Mouse (Mus musculus) B cell, adult 2 months (primary cell): ENCODE results near the gene Gm27021.
A peak's percentile ranks its signal among the peaks of the same experiment; 100 is the strongest.

Experiments used
- DNase-seq, 2 experiments: peaks; one replicate each; pipeline ENCODE4 v3.0.0; 2022

Gm27021 gene

DNA sequence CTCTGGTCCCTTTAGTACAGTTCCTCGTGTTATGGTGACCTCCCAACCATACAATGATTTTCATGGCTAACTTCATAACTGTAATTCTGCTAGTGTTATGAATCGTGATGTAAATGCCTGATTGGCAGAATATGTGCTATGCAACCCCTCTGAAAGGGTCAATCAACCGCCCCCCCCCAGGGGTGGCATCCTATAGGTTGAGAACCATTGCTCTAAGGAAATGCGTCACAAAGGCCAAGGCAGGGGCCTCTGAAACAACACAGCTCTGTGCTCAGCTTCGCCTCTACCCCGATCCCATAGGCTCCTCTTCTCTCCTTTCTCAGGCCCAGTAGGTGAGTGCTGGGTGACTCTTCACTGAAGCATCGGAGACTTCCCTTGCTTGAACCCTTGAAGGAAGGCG lies 17.7 kb upstream of the Gm27021 start:
- DNase-seq = no peak

DNA sequence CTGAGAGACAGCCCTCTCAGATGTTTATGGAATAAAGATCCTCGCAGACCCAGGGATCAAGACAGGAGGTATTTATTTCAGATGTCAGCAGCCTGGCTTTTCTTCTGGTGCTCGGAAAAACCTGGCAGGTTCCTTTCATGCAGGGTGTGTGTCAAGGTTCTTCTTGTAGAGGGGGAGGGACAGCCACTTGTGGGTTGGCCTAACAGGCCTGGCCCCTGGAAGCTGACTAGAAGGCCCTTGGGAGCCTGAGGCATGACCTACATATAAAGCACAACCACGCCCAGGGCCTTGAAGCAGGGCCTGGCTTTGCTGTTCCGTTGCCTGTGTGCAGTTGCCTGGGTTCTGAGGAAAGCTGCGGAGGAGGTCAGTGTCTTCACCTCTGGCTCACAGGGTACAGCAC lies 17.2 kb upstream of the Gm27021 start:
- no peak for DNase-seq

DNA sequence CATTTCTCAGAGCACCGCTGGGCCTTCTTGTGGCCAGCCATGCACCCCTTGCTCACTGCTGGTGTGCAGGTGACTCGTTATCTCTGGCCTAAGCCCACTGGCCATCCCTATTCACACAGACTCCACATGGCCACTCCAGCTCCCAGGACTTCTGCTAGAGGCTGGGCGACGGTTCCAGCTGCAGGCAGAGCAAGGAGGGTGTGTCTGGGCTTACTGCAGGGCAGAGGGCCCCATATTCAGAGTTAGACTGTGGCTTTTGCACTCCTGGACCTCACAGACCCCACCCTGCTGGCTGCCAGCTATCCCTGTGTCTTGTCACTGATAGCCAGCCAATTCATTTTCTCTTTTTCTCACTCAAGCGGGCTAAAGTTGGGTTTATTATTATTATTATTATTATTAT lies 16.2 kb upstream of the Gm27021 start:
- DNase-seq = no peak

DNA sequence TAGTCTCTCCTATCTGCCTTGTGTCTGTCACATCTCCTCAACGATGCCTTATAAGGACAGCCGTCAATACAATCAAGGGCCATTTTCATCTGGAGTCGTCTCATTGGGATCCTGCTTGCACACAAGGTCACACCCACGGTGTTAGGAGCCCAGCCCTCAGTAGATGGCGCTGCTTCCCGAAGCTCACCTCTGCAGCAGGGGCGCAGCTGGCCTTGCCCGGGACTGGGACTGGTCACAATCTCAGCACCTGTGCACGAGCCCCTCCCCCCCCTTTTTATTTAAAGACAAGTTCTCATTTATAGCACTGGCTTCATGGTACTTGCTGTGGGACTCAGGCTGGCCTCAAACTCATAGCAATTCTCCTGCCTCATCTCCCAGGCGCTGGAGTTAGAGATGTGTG lies 15.7 kb upstream of the Gm27021 start:
- peak; percentile 87 to 88 for DNase-seq

DNA sequence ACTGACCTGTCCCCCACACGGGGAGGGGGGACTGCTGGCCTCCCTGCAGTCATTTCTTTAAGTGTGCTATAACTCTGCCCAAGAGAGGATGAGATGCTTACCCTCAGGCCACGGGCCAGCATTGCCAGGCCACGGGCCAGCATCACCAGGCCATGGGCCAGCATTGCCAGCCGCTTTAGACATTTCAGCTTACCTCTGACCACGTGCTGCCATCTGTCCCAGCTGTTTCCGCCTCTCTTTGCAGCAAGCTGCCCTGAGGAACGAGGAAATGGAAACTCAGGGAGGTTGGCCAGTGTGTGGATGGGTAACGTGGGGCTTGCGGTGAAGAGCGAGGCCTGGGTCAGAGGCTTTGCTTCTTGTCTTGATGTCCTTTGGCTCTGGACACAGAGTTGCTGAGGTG lies 13.2 kb upstream of the Gm27021 start:
- no peak for DNase-seq

DNA sequence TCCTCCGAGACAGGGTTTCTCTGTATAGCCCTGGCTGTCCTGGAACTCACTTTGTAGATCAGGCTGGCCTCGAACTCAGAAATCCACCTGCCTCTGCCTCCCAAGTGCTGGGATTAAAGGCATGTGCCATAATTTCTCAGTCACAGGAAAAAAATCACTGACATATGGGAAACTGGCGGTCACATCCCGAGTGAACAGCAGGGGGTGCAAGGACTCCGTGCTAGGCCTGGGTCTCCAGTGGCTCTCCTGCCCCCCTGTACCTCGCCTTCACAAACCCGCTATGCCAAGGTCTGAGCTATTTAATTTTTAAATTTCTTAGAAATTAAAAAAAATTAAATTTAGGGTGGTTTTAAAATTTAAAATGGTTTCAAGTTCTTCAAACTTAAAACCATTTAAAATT lies 12.5 kb upstream of the Gm27021 start:
- DNase-seq = peak; percentile 77

DNA sequence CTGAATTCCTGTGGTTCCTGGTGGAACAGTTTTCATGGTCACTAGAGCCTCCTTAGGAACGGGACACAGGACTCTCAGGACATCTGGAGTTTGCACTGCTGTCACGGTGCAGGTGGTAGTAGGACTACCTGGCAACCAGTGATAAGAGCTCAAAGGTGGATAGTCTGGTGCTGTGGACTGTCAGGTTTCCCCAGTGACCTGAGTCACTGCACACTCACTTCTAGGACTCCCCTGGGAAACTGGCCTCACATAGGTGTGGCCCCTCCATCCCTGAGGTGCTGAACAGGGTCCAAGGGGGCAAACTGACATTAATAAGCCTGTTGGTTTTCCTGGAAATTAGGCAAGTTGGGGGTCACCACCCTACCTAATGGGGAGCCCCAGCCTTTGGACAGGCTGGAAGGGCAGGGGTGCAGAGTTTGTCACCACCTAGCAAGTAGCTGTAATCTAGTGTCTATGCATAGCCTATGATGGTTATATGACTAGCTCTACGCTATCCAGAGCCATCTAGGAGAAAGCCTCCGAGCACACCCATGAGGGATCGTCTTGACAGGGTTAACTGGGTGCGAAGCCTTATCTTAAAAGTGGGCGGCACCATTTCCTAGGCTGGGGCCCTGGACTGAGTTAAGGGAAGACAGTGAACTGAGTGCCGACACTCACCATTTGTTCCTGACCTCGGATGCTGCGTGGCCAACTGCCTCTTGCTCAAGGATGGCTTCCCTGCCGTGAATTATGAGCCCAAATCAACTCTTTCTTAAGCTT lies 11.9 kb upstream of the Gm27021 start:
- DNase-seq = no peak

DNA sequence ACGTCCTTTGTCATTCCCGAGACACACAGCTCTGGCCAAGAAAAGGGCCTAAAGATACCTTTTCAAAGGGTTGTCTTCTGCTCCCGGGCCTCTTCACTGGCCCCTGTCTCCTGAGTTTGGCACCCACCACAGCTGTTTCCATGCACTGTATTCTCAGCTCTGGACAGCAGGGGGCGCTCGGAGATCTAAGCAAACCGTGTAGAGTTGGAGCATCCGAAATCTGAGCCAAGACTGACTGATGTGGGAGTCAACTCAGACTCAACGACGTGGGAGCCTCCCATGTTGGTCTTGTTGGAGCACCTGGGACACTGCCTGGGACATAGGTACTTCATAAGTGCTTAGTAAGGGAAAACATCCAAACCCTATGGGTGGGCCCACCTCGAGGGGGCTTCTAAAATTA lies 10.6 kb upstream of the Gm27021 start:
- peak; percentile 92 to 93 for DNase-seq

DNA sequence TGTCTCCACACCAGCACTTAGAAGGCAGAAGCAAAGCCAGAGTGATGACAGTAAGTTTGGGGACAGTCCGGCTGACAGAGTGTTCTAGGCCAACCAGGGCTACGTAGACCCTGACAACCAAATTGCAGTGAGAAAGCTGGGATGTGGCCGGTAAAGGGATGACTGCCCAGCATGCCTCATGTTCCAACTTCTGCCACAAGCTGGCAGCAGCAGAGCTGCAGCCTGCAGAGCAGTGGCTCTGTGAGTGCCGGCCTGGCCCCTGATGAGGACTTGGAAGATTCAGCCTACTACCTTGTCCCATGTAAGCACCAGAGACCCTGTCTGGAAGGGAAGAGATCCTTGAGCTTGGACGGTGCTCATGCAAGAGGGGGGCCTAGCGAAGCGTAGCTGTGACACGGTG lies 7.8 kb upstream of the Gm27021 start:
- DNase-seq = no peak

DNA sequence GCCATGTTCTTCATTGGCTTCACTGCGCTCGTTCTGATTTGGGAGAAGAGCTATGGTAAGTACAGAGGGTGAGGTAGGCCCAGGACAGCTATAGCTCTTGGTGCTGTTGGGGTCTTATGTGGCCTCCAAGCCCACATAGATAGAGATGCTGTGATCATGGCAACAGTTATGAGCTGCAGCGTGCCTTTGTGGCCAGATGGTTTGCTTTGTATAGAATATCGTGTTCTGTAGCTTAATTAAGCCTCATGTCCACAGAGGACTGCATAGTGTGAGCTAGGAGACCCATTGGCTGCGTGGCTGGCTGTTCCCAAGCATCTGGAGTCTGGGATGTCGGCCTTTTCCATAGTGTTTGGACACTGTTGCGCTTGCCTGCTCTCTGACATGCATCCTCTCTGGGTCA lies 5.4 kb upstream of the Gm27021 start:
- no peak for DNase-seq

DNA sequence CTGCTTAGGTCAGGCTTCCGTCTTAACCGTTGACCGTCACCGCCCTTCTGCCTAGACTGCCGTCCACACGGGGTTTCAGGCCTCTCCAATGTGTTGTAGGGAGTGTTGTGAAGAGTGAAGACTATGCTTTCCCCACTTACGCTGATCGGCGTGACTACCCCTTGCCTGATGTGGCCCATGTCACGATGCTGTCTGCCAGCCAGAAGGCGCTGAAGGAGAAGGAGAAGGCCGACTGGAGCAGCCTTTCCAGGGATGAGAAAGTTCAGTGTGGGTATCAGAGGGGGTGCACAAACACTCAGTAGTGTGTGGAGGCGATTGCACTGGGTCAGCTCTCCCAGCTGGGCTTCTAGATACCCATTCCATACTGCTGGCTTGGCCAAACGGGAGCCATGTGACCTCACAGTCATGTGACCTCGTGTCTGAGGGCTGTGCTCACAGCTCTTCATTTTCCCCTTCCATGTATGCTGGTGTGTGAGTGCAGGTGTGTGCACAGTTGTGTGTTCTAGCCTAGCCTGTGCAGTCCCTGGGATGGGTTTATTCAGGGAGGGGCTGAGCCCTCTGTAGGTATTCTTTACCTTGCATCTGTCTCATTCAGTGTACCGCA lies 4.8 kb upstream of the Gm27021 start:
- no peak for DNase-seq

DNA sequence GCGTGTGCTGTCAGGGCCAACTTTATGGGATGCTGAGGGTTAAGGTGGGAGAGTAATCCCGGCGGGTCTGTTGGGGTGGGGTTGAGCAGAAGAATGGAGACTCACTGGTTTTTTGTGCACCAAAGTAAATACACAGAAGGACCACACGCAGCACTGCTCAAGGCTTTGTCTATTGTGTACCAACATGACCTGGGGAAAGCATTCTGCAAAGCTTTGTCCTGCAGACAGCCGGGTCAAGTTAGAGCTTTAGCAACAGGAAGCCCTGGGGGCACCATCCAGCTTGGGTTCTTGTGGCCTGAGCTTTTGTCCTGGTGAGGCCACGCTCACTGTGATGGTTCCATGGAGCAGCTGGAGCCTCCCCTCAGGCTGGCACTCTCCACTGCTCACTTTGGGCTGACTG lies 3.9 kb upstream of the Gm27021 start:
- no peak for DNase-seq

DNA sequence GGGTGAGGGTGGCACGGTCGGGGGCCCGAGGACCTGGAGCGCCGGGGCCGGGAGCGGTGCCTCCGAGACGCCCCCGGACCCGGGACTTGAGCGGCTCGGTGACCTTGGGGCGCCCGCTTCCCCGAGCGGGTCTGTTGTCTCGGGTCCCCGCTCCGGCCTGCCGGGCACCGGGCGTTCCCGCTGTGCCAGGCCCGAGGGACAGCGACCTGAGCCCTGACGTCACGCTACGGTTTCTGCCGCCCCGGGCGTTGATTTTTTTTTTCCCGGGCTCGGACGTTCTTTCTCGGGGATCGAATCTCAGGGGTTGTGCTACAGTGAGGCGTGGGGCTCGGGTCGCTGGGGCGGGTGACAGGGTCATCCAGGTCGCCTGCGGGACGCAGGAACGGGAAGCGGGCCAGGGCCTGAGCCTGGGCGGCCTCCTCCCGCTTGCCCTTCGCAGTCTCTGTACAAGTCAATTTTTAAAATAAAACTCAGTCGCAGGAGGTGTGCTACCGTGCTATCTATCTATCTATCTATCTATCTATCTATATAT lies 561 bp upstream of the Gm27021 start, which contains the start of gene Emc8:
Gene Emc8, minus strand, starts transcription at position 200 of the 532 bp plus-strand sequence.
- no peak for DNase-seq

DNA sequence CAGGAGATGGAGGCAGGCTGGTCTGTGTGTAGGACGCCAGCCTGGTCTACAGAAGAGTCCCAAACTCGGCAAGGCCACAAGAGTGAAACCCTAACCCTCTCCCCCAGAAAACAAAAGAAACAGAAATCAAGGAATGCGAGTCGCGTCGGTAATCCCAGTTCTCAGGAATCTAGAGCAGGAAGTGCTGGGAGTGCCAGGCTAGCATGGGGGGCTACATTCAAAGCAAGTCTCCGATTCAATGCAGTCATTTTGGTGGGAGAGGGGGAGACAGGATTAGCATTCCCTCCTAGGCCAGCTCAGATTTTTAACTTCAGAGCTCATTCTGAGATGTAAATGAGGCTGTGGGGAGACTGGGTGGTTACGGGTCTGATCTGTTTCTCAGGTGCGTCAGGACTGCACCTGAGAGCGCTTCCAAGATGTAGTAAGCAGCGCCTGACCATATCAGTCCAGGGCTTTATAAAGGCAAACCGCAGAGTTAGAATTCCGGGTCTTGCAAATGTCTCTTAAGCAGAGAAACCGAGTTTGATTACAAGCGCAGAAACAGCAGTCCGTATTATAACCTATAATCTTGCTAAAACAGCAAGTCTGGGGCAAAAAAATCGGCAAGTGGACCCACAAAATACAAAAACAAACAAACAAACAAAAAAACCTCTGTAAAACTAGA lies 940 bp downstream of the Gm27021 start:
- no peak for DNase-seq

DNA sequence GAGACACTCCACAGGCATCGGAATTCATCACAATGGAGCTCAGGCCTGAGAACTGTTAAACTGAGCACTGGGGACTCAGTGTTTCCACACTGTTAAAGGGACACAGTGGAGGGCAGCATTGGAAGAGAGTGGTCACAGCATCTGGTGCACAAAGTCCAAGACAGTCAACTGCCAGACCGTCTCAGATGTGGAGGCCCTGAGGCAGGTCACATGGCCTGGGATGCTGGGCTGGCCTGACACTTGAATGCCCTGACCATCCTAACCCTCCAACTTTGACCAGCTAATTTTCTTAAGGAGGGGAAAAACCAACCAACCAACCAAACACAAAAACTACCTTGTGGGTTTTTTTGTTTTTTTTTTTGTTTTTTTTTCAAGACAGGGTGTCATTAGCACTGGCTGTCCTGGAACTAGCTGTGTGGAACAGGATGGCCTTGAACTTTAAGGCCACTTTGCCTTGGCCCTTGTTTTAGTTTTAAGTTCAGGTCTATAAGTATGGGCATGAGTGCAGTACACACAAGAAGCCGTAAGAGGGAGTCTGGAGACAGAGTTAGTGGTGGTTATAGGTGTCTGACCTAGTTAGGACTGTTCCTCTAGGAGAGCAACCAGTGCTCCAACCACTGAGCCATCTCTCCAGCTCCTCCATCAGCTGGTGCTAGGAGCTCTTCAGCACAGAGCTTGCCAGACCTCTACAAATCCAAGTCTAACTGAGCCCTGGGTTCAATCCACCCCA lies 2.0 kb downstream of the Gm27021 start:
- DNase-seq = no peak

DNA sequence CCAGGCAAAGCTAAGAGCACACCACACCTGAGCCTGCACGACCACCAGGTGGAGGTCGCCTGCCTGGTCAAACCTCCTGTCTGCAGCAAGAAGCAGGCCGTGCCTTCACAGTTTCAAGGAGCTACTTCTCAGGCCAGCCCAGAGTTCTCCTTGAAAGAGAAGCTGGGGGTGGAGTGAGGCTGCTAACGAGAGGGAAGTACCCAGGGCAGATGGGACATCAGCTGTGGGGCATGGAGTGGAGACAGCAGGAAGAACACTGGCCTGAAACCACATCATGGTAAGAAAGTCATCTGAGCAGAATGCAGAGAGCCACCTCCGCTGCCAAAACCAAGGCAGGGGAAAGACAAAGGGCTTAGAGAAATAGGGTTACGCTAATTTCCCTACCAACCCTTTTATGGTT lies 3.3 kb downstream of the Gm27021 start:
- DNase-seq = no peak

DNA sequence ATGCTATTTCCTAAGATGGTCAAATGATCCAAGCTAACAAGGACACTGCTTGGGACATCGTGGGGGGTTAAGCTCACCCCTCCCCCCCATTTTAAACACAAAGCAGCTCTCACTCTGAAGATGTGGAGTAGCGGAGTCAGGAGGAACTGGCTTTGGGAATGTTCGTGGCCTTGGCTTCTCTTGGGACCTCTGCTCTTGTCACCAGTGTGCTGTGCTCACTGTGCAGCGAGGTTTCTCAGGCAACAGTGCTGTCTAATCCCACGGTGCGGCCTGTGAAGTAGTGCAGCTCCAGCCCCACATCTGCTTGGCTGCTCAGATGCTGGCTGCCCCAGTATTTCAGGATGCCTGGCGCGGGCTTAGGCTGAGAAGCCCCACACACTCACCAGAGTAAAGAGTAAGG lies 10.5 kb downstream of the Gm27021 start:
- DNase-seq = no peak

DNA sequence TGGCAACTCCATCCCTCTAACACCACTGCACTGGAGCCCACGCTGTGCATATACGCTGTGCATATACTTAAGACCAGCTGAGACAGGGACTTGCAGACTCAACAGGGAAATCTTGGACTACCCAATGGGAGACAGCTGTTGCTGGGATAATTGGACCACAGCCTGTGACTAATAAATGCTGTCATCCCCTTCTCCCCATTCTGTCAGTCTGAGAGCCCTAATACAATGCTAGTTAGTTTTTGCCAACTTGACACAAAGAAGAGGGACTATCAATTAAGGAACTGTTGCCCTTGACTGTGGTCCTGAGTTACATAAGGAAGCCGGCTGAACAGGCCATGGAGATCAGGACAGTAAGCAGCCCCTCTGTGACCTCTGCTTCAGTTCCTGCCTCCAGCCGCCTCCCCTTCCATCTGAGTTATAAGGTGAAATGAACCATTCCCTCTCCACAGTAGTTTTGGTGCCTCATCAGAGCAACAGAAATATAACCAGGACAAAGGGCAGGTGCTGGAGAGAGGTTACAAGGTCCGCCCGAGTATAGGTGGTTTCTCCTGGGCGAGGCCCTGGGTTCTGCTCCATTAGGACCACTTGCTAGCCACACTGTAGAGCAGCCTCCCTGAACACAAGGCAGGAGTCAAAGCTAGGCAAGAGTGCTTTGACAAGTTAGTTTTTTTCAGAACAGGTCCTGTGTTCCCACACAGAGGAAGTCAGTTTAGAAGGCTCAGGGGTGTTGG lies 11.4 kb downstream of the Gm27021 start:
- DNase-seq = no peak

DNA sequence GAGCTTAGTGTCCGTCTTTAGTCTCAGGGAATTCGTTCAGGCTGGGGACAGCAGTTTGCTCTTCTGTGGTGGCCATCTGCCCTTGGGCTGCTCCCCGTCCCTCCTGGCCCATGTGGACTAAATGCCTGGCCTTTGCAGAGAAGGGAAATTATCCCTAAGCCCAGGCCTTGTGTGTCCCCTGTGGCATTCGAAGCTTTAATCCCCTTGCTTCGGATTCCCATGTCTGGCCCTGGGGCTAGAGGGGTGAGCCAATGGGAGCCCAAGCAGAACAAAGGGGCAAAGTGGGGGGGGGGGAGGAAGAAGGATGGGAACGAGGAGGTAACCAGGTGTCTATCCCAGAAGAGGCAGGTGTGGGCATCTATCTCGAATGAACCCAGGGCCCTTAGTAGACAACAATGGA lies 20.3 kb downstream of the Gm27021 start, which contains the start of gene 1190005I06Rik:
Gene 1190005I06Rik, minus strand, starts transcription at position 101 of the 400 bp plus-strand sequence.
- DNase-seq = no peak

DNA sequence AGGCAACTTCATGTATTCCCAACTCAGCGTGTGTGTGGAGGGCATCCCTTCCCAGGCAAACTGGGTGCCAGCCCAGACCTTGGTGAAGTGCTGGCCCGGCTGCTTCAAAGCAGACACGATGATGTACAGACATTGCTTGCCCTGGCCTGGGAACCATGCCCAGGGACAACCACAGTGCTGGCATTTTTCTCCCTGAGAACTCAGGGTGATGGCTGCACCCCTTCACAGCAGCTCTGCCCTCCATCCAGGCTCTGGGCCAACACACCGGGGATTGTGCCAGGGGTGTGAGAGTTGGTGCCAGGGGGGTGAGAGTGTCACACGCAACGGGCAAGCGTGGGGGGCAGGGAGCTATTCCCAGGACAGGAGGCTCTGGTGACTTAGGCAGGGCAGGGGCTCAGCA lies 23.2 kb downstream of the Gm27021 start:
- no peak for DNase-seq

DNA sequence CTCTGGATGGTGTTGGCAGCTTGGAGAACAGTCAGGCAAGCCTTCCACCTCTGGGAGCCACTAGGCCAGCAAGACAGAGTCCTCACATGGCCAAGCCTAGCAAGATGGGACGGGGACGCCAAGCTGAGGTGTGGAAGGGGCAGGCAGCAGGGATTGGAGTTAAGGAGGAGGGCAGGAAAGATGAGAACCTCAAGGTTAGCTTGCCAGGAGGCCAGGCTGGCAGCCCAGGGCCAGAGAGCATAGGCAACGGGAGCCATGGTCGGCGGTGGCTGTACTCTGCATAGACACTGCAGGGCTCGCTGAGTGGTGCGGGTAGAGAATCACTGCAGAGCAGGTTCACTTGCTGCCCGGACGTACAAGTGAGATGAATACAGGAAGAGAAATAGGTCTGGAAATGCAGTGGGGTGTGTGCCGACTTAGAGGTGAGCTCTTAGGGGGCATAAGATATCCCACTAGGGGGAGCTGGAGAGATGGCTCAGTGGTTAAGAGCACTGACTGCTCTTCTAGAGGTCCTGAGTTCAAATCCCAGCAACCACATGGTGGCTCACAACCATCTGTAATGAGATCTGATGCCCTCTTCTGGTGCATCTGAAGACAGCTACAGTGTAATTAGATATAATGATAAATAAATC lies 25.7 kb downstream of the Gm27021 start:
- no peak for DNase-seq

DNA sequence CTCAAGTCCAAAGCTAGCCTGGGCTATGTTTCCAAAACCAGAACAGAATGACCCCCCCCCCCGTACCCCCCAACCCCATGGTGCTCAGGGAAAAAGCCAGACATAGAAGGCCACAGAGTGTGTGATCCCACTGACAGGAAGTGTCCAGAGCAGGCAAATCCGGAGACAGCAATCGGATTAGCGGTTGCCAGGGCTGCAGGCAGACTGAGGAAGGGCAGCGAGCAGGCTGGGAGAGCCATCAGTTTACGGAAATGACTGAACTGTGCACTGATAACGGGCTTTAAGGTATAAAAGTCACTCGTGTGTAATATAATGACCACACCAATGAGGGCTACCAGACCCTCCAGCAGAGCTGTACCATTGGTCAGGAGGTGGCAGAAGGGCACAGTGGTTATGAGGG lies 26.6 kb downstream of the Gm27021 start:
- DNase-seq = no peak
